Mouse (Mus musculus): Measurements from ENCODE around the gene Foxq1. TPM values are rescaled to one million over a fixed set of nuclear protein-coding genes. Genes with fewer than 3 reads are reported as not detected.

The Foxq1 gene
- total RNA-seq, 2 experiments from 2014 or later, result 0.13 TPM; not detected in 1

GRCm38 (mm10) chr13:31572806-31573508 is 17.0 kb downstream of the Foxq1 start:
- DNase-seq, result no peak

GRCm38 (mm10) chr13:31574627-31575026 is 18.7 kb downstream of the Foxq1 start:
- DNase-seq, result no peak

GRCm38 (mm10) chr13:31576696-31577095 is 20.8 kb downstream of the Foxq1 start:
- no peak for DNase-seq

- no peak for DNase-seq
Measured at GRCm38 (mm10) chr13:31577576-31577975, 21.6 kb downstream of the Foxq1 start.

- DNase-seq, result no peak
Measured at GRCm38 (mm10) chr13:31578389-31578788, 22.5 kb downstream of the Foxq1 start.

- no peak for DNase-seq
Measured at GRCm38 (mm10) chr13:31579866-31580265, 23.9 kb downstream of the Foxq1 start.

- no peak for DNase-seq
Measured at GRCm38 (mm10) chr13:31587341-31587740, 31.4 kb downstream of the Foxq1 start.

GRCm38 (mm10) chr13:31599576-31599975 is 43.6 kb downstream of the Foxq1 start:
- DNase-seq, result no peak

- DNase-seq, result no peak
Measured at GRCm38 (mm10) chr13:31603964-31604363, 48.0 kb downstream of the Foxq1 start.

Other genes starting within 250 kb of the Foxq1 start
- gene A530084C06Rik, start 3.2 kb downstream of the Foxq1 start, total RNA-seq (2021), result not detected
- gene Foxf2, start 69.7 kb downstream of the Foxq1 start, total RNA-seq (2021), result not detected

All from heart, adult 18-20 months (tissue).